ENCODE assay signal across 20 mouse cellular contexts in genomic region chr14:51098921-51099320, GRCm38 (mm10). TPM values are rescaled to one million over a fixed set of nuclear protein-coding genes. Genes with fewer than 3 reads are reported as not detected.
"Had no signal": no experiment of that assay in that cellular context is flagged by ENCODE, and none has a peak within 500 bp of the region (broad histone marks: within the 10 kb centered on the region; RNA-seq: fewer than 3 reads in every experiment).

No protein-coding gene starts in this region.

- H3K4me1 ChIP-seq: midbrain, embryonic 13.5 days; midbrain, embryonic 15.5 days; neural tube, embryonic 12.5 days; stomach, embryonic 15.5 days had no signal

- H3K9ac ChIP-seq: liver, postnatal 0 days; lung, embryonic 15.5 days; midbrain, embryonic 13.5 days; midbrain, embryonic 15.5 days; neural tube, embryonic 12.5 days; stomach, embryonic 15.5 days had no signal

- H3K27ac ChIP-seq: lung, embryonic 15.5 days; macrophage; midbrain, embryonic 13.5 days; midbrain, embryonic 15.5 days; neural tube, embryonic 12.5 days; stomach, embryonic 15.5 days; stomach, postnatal 0 days had no signal

- H3K27me3 ChIP-seq: lung, embryonic 15.5 days; megakaryocyte, embryonic 14.5 days; midbrain, embryonic 13.5 days; midbrain, embryonic 15.5 days; neural tube, embryonic 12.5 days; stomach, embryonic 15.5 days had no signal

- H3K4me2 ChIP-seq: lung, embryonic 15.5 days; midbrain, embryonic 11.5 days; midbrain, embryonic 13.5 days; midbrain, embryonic 15.5 days; neural tube, embryonic 12.5 days; stomach, embryonic 15.5 days had no signal

- H3K9me3 ChIP-seq: lung, embryonic 15.5 days; megakaryocyte, embryonic 14.5 days; midbrain, embryonic 13.5 days; midbrain, embryonic 15.5 days; neural tube, embryonic 12.5 days; stomach, embryonic 15.5 days had no signal

- H3K36me3 ChIP-seq: lung, embryonic 15.5 days; midbrain, embryonic 13.5 days; midbrain, embryonic 15.5 days; neural tube, embryonic 12.5 days; stomach, embryonic 15.5 days had no signal

- H3K4me3 ChIP-seq: lung, embryonic 15.5 days; megakaryocyte, embryonic 14.5 days; midbrain, embryonic 13.5 days; midbrain, embryonic 15.5 days; neural tube, embryonic 12.5 days; stomach, embryonic 15.5 days had no signal

RNA-seq across cellular contexts. Expression of gene Ang, which starts 8.0 kb away (rescaled TPM):
- total RNA-seq: monocyte, adult 5-6 weeks had no signal

RNA-seq across cellular contexts. Expression of gene Eddm3b, which starts 15.3 kb away (rescaled TPM):
- total RNA-seq: megakaryocyte progenitor cell, adult 5-6 weeks; midbrain, postnatal 0 days; monocyte, adult 5-6 weeks; neutrophil, adult 5-6 weeks had no signal
- polyA plus RNA-seq: lung, adult 2 months; lung, embryonic 15.5 days; macrophage; midbrain, embryonic 11.5 days; midbrain, embryonic 13.5 days; midbrain, embryonic 15.5 days; neural tube, embryonic 12.5 days; neural tube, embryonic 14.5 days; spleen, adult 2 months; stomach, embryonic 15.5 days; stomach, postnatal 0 days; testis, adult 2 months; thymus, adult 2 months had no signal

RNA-seq across cellular contexts. Expression of gene Olfr750, which starts 24.7 kb away (rescaled TPM):
- total RNA-seq: megakaryocyte progenitor cell, adult 5-6 weeks; midbrain, postnatal 0 days; monocyte, adult 5-6 weeks; neutrophil, adult 5-6 weeks had no signal
- polyA plus RNA-seq: liver, postnatal 0 days; lung, embryonic 15.5 days; macrophage; midbrain, embryonic 11.5 days; neural tube, embryonic 12.5 days; neural tube, embryonic 14.5 days; spleen, adult 2 months; stomach, embryonic 15.5 days; stomach, postnatal 0 days; urinary bladder, adult 2 months had no signal

RNA-seq across cellular contexts. Expression of gene Rnase6, which starts 24.8 kb away (rescaled TPM):
- polyA plus RNA-seq: neural tube, embryonic 14.5 days had no signal
